In the genomic region with DNA sequence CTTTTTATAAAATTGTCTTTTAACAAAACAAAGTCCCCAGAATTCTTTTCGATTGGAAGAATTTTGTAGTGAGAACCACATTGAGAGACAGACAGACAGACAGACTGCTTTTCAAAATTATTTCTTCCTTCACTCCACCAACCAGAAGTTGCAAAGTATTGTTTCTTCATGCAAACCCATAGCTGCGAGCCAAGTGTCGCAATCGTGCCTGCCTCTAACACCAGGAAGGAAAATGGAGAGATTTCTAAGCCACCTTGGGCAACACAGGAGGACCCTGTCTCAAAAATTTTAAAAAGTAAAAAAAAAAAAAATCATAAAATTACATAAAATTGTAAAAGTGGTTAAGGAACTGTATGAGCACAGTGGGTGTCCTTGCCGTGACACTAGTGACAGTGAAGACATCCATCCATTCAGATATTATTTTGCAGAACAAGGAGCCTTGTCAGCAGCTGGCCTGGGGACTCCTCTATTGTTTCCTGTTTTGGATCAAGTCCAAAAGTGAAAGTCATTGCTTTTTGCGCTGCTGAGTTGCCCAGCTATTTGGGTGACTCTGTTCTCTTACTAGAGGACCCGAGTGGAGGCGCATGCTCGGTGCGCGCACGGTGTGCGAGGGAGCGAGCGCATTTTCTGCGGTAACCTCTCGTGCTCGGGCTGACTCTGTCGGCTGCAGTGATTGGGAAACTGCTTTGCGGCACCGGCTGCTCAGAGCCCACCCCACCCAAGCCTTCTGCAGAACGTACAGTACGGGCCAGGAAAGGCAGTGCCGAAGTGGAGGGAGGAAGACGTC, we compare ENCODE assay signal across 8 mouse cellular contexts.
A peak's percentile ranks its signal among the peaks of the same experiment; 100 is the strongest.
DNase-seq lines count a peak whose midpoint lies in the region; ATAC-seq and TF ChIP-seq lines count a peak whose summit lies in the region.
"Had no signal": no experiment of that assay in that cellular context is flagged by ENCODE, and none has a peak within 500 bp of the region (broad histone marks: within the 10 kb centered on the region; RNA-seq: fewer than 3 reads in every experiment).

No protein-coding gene starts in this region.

- no peak for DNase-seq in kidney, postnatal 0 days (ENCODE audit: low spot score)
- DNase-seq in kidney, postnatal 10 days = no peak
- peak; percentile 74 for DNase-seq in ES-CJ7 (ENCODE audit: low read depth, low spot score)
- DNase-seq in liver, embryonic 13.5 days = no peak
- no peak for DNase-seq in stomach, postnatal 0 days (ENCODE audit: low spot score)
- no peak for DNase-seq in frontal cortex, postnatal 10 days (ENCODE audit: low spot score in 2 of 2)

- no peak overlapping the region for H3K9ac ChIP-seq in kidney, postnatal 0 days (ENCODE audit: low read depth, low read length)
- no peak overlapping the region for H3K9ac ChIP-seq in liver, embryonic 13.5 days
- H3K9ac ChIP-seq in stomach, postnatal 0 days (ENCODE audit: low read length) = no peak overlapping the region
- H3K9ac ChIP-seq: embryonic facial prominence, embryonic 13.5 days had no signal

- 84% methylated on average over 25 of the region's 25 CpGs for WGBS in kidney, postnatal 0 days
- WGBS in bone marrow, adult 2 months = 18% methylated on average over 25 of the region's 25 CpGs
- 69% methylated on average over 25 of the region's 25 CpGs for WGBS in liver, embryonic 13.5 days (ENCODE audit: insufficient replicate concordance)
- WGBS in stomach, postnatal 0 days = 81% methylated on average over 25 of the region's 25 CpGs

- no peak overlapping the region for H3K4me3 ChIP-seq in kidney, postnatal 0 days (replicated peaks; ENCODE audit: low read depth, low read length)
- H3K4me3 ChIP-seq in bone marrow, adult 2 months (replicated peaks; ENCODE audit: control insufficient read depth, low read depth, low read length) = peak overlapping the region; percentile 65
- no peak overlapping the region for H3K4me3 ChIP-seq in liver, embryonic 13.5 days (replicated peaks)
- no peak overlapping the region for H3K4me3 ChIP-seq in stomach, postnatal 0 days (ENCODE audit: low read depth, low read length)
- H3K4me3 ChIP-seq: embryonic facial prominence, embryonic 13.5 days had no signal

- H3K36me3 ChIP-seq in kidney, postnatal 0 days (ENCODE audit: insufficient read depth, low read length) = peaks cover 5% of the 10 kb centered on the region; the same call in 1 of the 2 replicates
- H3K36me3 ChIP-seq in liver, embryonic 13.5 days = peaks cover 13% of the 10 kb centered on the region; the same call in 1 of the 2 replicates
- H3K36me3 ChIP-seq in stomach, postnatal 0 days (ENCODE audit: control insufficient read depth, insufficient read depth, low read length) = no peaks in the 10 kb centered on the region

- no peak overlapping the region for H3K4me2 ChIP-seq in kidney, postnatal 0 days (ENCODE audit: low read length)
- H3K4me2 ChIP-seq in liver, embryonic 13.5 days = peak overlapping the region; percentile 1; the same call in 1 of the 2 replicates
- no peak overlapping the region; the same call in 1 of the 2 replicates for H3K4me2 ChIP-seq in stomach, postnatal 0 days (replicated peaks; ENCODE audit: low read depth)
- H3K4me2 ChIP-seq: embryonic facial prominence, embryonic 13.5 days had no signal

- H3K27ac ChIP-seq in kidney, postnatal 0 days = no peak overlapping the region
- peak overlapping the region; percentile 74 for H3K27ac ChIP-seq in bone marrow, adult 2 months (ENCODE audit: control insufficient read depth, insufficient read depth, low read depth, low read length, poor library complexity)
- H3K27ac ChIP-seq in liver, embryonic 13.5 days = no peak overlapping the region
- no peak overlapping the region for H3K27ac ChIP-seq in stomach, postnatal 0 days (replicated peaks)

- no peaks in the 10 kb centered on the region for H3K27me3 ChIP-seq in kidney, postnatal 0 days (ENCODE audit: insufficient read depth, low read length)
- H3K27me3 ChIP-seq in liver, embryonic 13.5 days = no peaks in the 10 kb centered on the region
- H3K27me3 ChIP-seq in stomach, postnatal 0 days (ENCODE audit: control insufficient read depth, insufficient read depth, low read length) = no peaks in the 10 kb centered on the region
- H3K27me3 ChIP-seq: embryonic facial prominence, embryonic 13.5 days had no signal

- TF ChIP-seq CTCF in kidney, postnatal 0 days (IDR thresholded peaks at IDR 0.05; ENCODE audit: low read depth) = no peak
- TF ChIP-seq CTCF in bone marrow, adult 2 months (IDR thresholded peaks at IDR 0.05; ENCODE audit: control insufficient read depth, insufficient read depth, low read length) = no peak
- TF ChIP-seq CTCF in stomach, postnatal 0 days (IDR thresholded peaks at IDR 0.05; ENCODE audit: low read depth) = no peak

- H3K9me3 ChIP-seq in kidney, postnatal 0 days (replicated peaks; ENCODE audit: low read length) = no peaks in the 10 kb centered on the region
- no peaks in the 10 kb centered on the region for H3K9me3 ChIP-seq in liver, embryonic 13.5 days (replicated peaks)
- H3K9me3 ChIP-seq in stomach, postnatal 0 days (ENCODE audit: control insufficient read depth, low read length) = no peaks in the 10 kb centered on the region
- H3K9me3 ChIP-seq: embryonic facial prominence, embryonic 13.5 days had no signal

- H3K4me1 ChIP-seq in kidney, postnatal 0 days (replicated peaks; ENCODE audit: insufficient read depth, low read length) = 0 out of 2 replicates have a peak, but pooled peaks cover 3% of the 10 kb centered on the region
- peaks cover 4% of the 10 kb centered on the region for H3K4me1 ChIP-seq in bone marrow, adult 2 months (ENCODE audit: control insufficient read depth, insufficient read depth, low read length)
- H3K4me1 ChIP-seq in liver, embryonic 13.5 days (replicated peaks) = peaks cover 13% of the 10 kb centered on the region
- no peaks in the 10 kb centered on the region for H3K4me1 ChIP-seq in stomach, postnatal 0 days (replicated peaks; ENCODE audit: control insufficient read depth, insufficient read depth)

- ATAC-seq in kidney, postnatal 0 days (replicated peaks; ENCODE audit: low FRiP score, low read depth) = 0 out of 2 replicates have a peak, but pooled peaks have one; percentile 21
- ATAC-seq in liver, embryonic 13.5 days (ENCODE audit: low read depth) = 0 out of 2 replicates have a peak, but pooled peaks have one; percentile 41
- peak; percentile 59; the same call in 1 of the 2 replicates for ATAC-seq in stomach, postnatal 0 days (ENCODE audit: low FRiP score, low TSS enrichment)

- TF ChIP-seq EP300 in stomach, postnatal 0 days (optimal IDR thresholded peaks at IDR 0.05) = no peak

- peak; percentile 45; the same call in 1 of the 2 replicates for TF ChIP-seq POLR2A in bone marrow, adult 2 months (IDR thresholded peaks at IDR 0.05; ENCODE audit: borderline replicate concordance, control insufficient read depth, low read depth, low read length)
